Mouse (Mus musculus): ENCODE data around the gene Cacna2d2. TPM values are rescaled to one million over a fixed set of nuclear protein-coding genes. Genes with fewer than 3 reads are reported as not detected.

Gene Cacna2d2
- polyA plus RNA-seq, 1 experiment from 2014 or later: 1.8 TPM

GRCm38 (mm10) chr9:107388263-107388662 lies 11.1 kb upstream of the Cacna2d2 start:
- H3K36me3 ChIP-seq (ENCODE audit: control insufficient read depth, insufficient read depth, low read length): no peaks in the 10 kb centered on the region
- peaks cover 3% of the 10 kb centered on the region; the same call in 1 of the 2 replicates for H3K27me3 ChIP-seq (ENCODE audit: control insufficient read depth, insufficient read depth, low read length)
- ATAC-seq (ENCODE audit: insufficient read depth, low FRiP score, low TSS enrichment) (no peak), DNase-seq (ENCODE audit: low spot score) (no peak)
- no peak overlapping the region for H3K4me2 ChIP-seq (ENCODE audit: low read depth)
- no peak overlapping the region for H3K9ac ChIP-seq (ENCODE audit: low read length)
- peaks cover 8% of the 10 kb centered on the region; the same call in 1 of the 2 replicates for H3K4me1 ChIP-seq (ENCODE audit: control insufficient read depth, insufficient read depth, low read length)
- 42% methylated on average over 2 of the region's 2 CpGs for WGBS
- no peak overlapping the region for H3K4me3 ChIP-seq (ENCODE audit: low read depth, low read length)
- no peaks in the 10 kb centered on the region for H3K9me3 ChIP-seq (ENCODE audit: control insufficient read depth, low read length)
- no peak overlapping the region for H3K27ac ChIP-seq (ENCODE audit: low read depth, low read length)

- no peak overlapping the region for H3K9ac ChIP-seq (ENCODE audit: low read length)
- ATAC-seq (ENCODE audit: insufficient read depth, low FRiP score, low TSS enrichment) (no peak), DNase-seq (ENCODE audit: low spot score) (no peak)
- H3K27ac ChIP-seq (ENCODE audit: low read depth, low read length): no peak overlapping the region
- no peaks in the 10 kb centered on the region for H3K36me3 ChIP-seq (ENCODE audit: control insufficient read depth, insufficient read depth, low read length)
- no peak overlapping the region for H3K4me3 ChIP-seq (ENCODE audit: low read depth, low read length)
- H3K4me1 ChIP-seq (ENCODE audit: control insufficient read depth, insufficient read depth, low read length): peaks cover 5% of the 10 kb centered on the region
- peaks cover 25% of the 10 kb centered on the region for H3K27me3 ChIP-seq (ENCODE audit: control insufficient read depth, insufficient read depth, low read length)
- 41% methylated on average over 4 of the region's 4 CpGs for WGBS
- no peaks in the 10 kb centered on the region for H3K9me3 ChIP-seq (ENCODE audit: control insufficient read depth, low read length)
- H3K4me2 ChIP-seq (ENCODE audit: low read depth): no peak overlapping the region
Observed at GRCm38 (mm10) chr9:107396397-107396796, 3.0 kb upstream of the Cacna2d2 start.

- Histone ChIP-seq H3K9ac (ENCODE audit: low read length) (no peak overlapping the region; the same call in 1 of the 2 replicates), H3K27ac (ENCODE audit: low read depth, low read length) (no peak overlapping the region), H3K4me2 (ENCODE audit: low read depth) (peak overlapping the region; percentile 99), H3K36me3 (ENCODE audit: control insufficient read depth, insufficient read depth, low read length) (no peaks in the 10 kb centered on the region), H3K4me3 (ENCODE audit: low read depth, low read length) (peak overlapping the region; percentile 74), H3K4me1 (ENCODE audit: control insufficient read depth, insufficient read depth, low read length) (peaks cover 9% of the 10 kb centered on the region), H3K9me3 (ENCODE audit: control insufficient read depth, low read length) (no peaks in the 10 kb centered on the region), H3K27me3 (ENCODE audit: control insufficient read depth, insufficient read depth, low read length) (peaks cover 41% of the 10 kb centered on the region)
- WGBS: 22% methylated on average over 11 of the region's 11 CpGs
- no peak for ATAC-seq (ENCODE audit: insufficient read depth, low FRiP score, low TSS enrichment)
- DNase-seq (ENCODE audit: low spot score): no peak
Observed at GRCm38 (mm10) chr9:107398968-107399367, 444 bp upstream of the Cacna2d2 start.

- 0 out of 2 replicates have a peak overlapping the region, but pooled peaks have one; percentile 4 for H3K27ac ChIP-seq (ENCODE audit: low read depth, low read length)
- H3K36me3 ChIP-seq (ENCODE audit: control insufficient read depth, insufficient read depth, low read length): no peaks in the 10 kb centered on the region
- H3K4me2 ChIP-seq (ENCODE audit: low read depth): peak overlapping the region; percentile 99
- H3K9me3 ChIP-seq (ENCODE audit: control insufficient read depth, low read length): no peaks in the 10 kb centered on the region
- H3K4me1 ChIP-seq (ENCODE audit: control insufficient read depth, insufficient read depth, low read length): peaks cover 9% of the 10 kb centered on the region
- peak; percentile 53 for DNase-seq (ENCODE audit: low spot score)
- peak; percentile 58 for ATAC-seq (ENCODE audit: insufficient read depth, low FRiP score, low TSS enrichment)
- peaks cover 41% of the 10 kb centered on the region for H3K27me3 ChIP-seq (ENCODE audit: control insufficient read depth, insufficient read depth, low read length)
- WGBS: 1% methylated on average over 26 of the region's 45 CpGs
- H3K9ac ChIP-seq (ENCODE audit: low read length): peak overlapping the region; percentile 80
- H3K4me3 ChIP-seq (ENCODE audit: low read depth, low read length): peak overlapping the region; percentile 74
Observed at GRCm38 (mm10) chr9:107400060-107400511, 674 bp downstream of the Cacna2d2 start.

GRCm38 (mm10) chr9:107400666-107401285 lies 1.4 kb downstream of the Cacna2d2 start:
- DNase-seq (ENCODE audit: low spot score) (no peak), ATAC-seq (ENCODE audit: insufficient read depth, low FRiP score, low TSS enrichment) (no peak)
- 14% methylated on average over 13 of the region's 13 CpGs for WGBS
- H3K27me3 ChIP-seq (ENCODE audit: control insufficient read depth, insufficient read depth, low read length): peaks cover 41% of the 10 kb centered on the region
- H3K4me1 ChIP-seq (ENCODE audit: control insufficient read depth, insufficient read depth, low read length): peaks cover 9% of the 10 kb centered on the region
- no peaks in the 10 kb centered on the region for H3K36me3 ChIP-seq (ENCODE audit: control insufficient read depth, insufficient read depth, low read length)
- H3K9ac ChIP-seq (ENCODE audit: low read length): peak overlapping the region; percentile 80
- peak overlapping the region; percentile 99 for H3K4me2 ChIP-seq (ENCODE audit: low read depth)
- H3K9me3 ChIP-seq (ENCODE audit: control insufficient read depth, low read length): no peaks in the 10 kb centered on the region
- H3K27ac ChIP-seq (ENCODE audit: low read depth, low read length): no peak overlapping the region
- peak overlapping the region; percentile 74 for H3K4me3 ChIP-seq (ENCODE audit: low read depth, low read length)

- H3K27me3 ChIP-seq (ENCODE audit: control insufficient read depth, insufficient read depth, low read length): peaks cover 35% of the 10 kb centered on the region
- no peak overlapping the region for H3K4me2 ChIP-seq (ENCODE audit: low read depth)
- ATAC-seq (ENCODE audit: insufficient read depth, low FRiP score, low TSS enrichment): no peak
- no peaks in the 10 kb centered on the region for H3K36me3 ChIP-seq (ENCODE audit: control insufficient read depth, insufficient read depth, low read length)
- H3K4me3 ChIP-seq (ENCODE audit: low read depth, low read length): no peak overlapping the region
- no peak for DNase-seq (ENCODE audit: low spot score)
- 73% methylated on average over 7 of the region's 7 CpGs for WGBS
- H3K4me1 ChIP-seq (ENCODE audit: control insufficient read depth, insufficient read depth, low read length): peaks cover 9% of the 10 kb centered on the region
- no peaks in the 10 kb centered on the region for H3K9me3 ChIP-seq (ENCODE audit: control insufficient read depth, low read length)
- H3K27ac ChIP-seq (ENCODE audit: low read depth, low read length): no peak overlapping the region
- no peak overlapping the region for H3K9ac ChIP-seq (ENCODE audit: low read length)
Observed at GRCm38 (mm10) chr9:107403116-107403515, 3.7 kb downstream of the Cacna2d2 start.

GRCm38 (mm10) chr9:107409449-107409848 lies 10.0 kb downstream of the Cacna2d2 start:
- no peak overlapping the region for H3K27ac ChIP-seq (ENCODE audit: low read depth, low read length)
- no peaks in the 10 kb centered on the region for H3K9me3 ChIP-seq (ENCODE audit: control insufficient read depth, low read length)
- no peak overlapping the region for H3K9ac ChIP-seq (ENCODE audit: low read length)
- H3K4me1 ChIP-seq (ENCODE audit: control insufficient read depth, insufficient read depth, low read length): no peaks in the 10 kb centered on the region
- no peaks in the 10 kb centered on the region for H3K36me3 ChIP-seq (ENCODE audit: control insufficient read depth, insufficient read depth, low read length)
- ATAC-seq (ENCODE audit: insufficient read depth, low FRiP score, low TSS enrichment) (no peak), DNase-seq (ENCODE audit: low spot score) (no peak)
- no peak overlapping the region for H3K4me2 ChIP-seq (ENCODE audit: low read depth)
- H3K27me3 ChIP-seq (ENCODE audit: control insufficient read depth, insufficient read depth, low read length): no peaks in the 10 kb centered on the region
- H3K4me3 ChIP-seq (ENCODE audit: low read depth, low read length): no peak overlapping the region
- WGBS: 80% methylated on average over 4 of the region's 4 CpGs

- H3K27me3 ChIP-seq (ENCODE audit: control insufficient read depth, insufficient read depth, low read length): no peaks in the 10 kb centered on the region
- H3K4me1 ChIP-seq (ENCODE audit: control insufficient read depth, insufficient read depth, low read length): 0 out of 2 replicates have a peak, but pooled peaks cover 3% of the 10 kb centered on the region
- H3K4me2 ChIP-seq (ENCODE audit: low read depth): no peak overlapping the region
- ATAC-seq (ENCODE audit: insufficient read depth, low FRiP score, low TSS enrichment) (no peak), DNase-seq (ENCODE audit: low spot score) (no peak)
- H3K4me3 ChIP-seq (ENCODE audit: low read depth, low read length): no peak overlapping the region
- H3K36me3 ChIP-seq (ENCODE audit: control insufficient read depth, insufficient read depth, low read length): no peaks in the 10 kb centered on the region
- H3K27ac ChIP-seq (ENCODE audit: low read depth, low read length): no peak overlapping the region
- WGBS: 63% methylated on average over 6 of the region's 6 CpGs
- no peak overlapping the region for H3K9ac ChIP-seq (ENCODE audit: low read length)
- no peaks in the 10 kb centered on the region for H3K9me3 ChIP-seq (ENCODE audit: control insufficient read depth, low read length)
Observed at GRCm38 (mm10) chr9:107417106-107417505, 17.7 kb downstream of the Cacna2d2 start.

Measured in neural tube, embryonic 11.5 days (tissue).